Mouse (Mus musculus) E14TG2a.4 (cell line): ENCODE data around the gene Timeless.
"Not testable (repeated sequence)": the region's sequence is repeated elsewhere in the genome, so short reads cannot be mapped to it uniquely, and the experiment has no call there.

Experiments used
- H3K27me3 ChIP-seq: 2 replicates; pipeline ENCODE4 v1.6.1; 2014; ENCODE audit warnings: low read length, control low read depth; ENCODE audit not compliant: insufficient read depth
- H3K36me3 ChIP-seq: 2 replicates; pipeline ENCODE4 v1.6.1; 2014; ENCODE audit warnings: low read length, control low read depth; ENCODE audit not compliant: insufficient read depth
- H3K4me1 ChIP-seq: replicated peaks from 2 replicates; pipeline ENCODE4 v1.6.1; 2014; ENCODE audit warnings: low read depth, low read length, control low read depth
- H3K4me3 ChIP-seq: replicated peaks from 2 replicates; pipeline ENCODE4 v1.5.1; 2014; ENCODE audit warnings: mild to moderate bottlenecking, low read length
- H3K9me3 ChIP-seq: 2 replicates; pipeline ENCODE4 v1.6.1; 2014; ENCODE audit warnings: low read length, control low read depth
- CTCF ChIP-seq: conservative IDR thresholded peaks from 2 replicates; pipeline ENCODE4 v1.5.1; 2014; ENCODE audit warnings: low read length
- NANOG ChIP-seq: IDR thresholded peaks from 2 replicates; pipeline ENCODE4 v1.6.1; 2014; ENCODE audit warnings: borderline replicate concordance, low read length, mixed read lengths
- POU5F1 ChIP-seq: IDR thresholded peaks from 2 replicates; pipeline ENCODE4 v1.6.1; 2014; ENCODE audit warnings: low read length, borderline replicate concordance

Timeless gene

DNA sequence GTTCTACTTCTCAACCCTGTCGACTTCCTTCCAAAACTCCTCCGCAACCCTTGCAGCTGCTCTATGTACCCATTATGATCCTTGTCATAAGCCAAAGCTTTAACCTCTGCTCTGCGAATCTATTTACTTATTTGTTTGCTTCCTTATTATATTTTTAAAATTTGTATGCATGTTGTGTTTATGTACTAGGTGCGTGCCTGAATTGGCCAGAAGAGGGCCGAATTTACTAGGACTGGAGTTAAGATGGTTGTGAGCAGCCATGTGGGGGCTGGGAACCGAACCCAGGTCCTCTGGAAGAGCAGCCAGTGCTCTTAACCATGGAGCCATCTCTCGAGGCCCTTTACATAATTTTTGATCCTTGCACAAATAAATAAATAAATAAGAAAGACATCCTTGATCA is 39.0 kb downstream of the Timeless start:
- H3K4me3 ChIP-seq: peak overlapping the region; percentile 95
- peaks cover 13% of the 10 kb centered on the region for H3K36me3 ChIP-seq
- no peaks in the 10 kb centered on the region for H3K9me3 ChIP-seq
- TF ChIP-seq POU5F1: no peak
- TF ChIP-seq NANOG: no peak
- no peak for TF ChIP-seq CTCF
- H3K27me3 ChIP-seq: no peaks in the 10 kb centered on the region
- H3K4me1 ChIP-seq: peaks cover 50% of the 10 kb centered on the region

DNA sequence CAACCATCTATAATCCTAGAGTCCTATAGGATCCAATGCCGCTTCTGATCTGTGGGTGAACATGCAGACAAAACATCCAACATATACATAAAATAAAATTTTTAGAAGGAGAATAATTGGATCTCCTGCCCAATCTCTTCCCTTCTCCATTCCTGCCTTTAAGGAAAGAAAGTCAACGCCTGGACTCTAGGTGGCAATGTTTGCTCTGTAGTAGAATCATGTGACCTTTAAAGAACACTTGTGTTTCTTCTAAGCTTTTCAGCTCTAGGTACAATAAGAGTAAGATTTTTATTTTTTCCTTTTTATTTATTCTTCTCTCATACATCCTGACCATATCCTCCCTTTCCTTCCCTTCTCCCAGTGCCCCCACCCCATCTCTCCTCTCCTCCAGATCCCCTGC is 40.0 kb downstream of the Timeless start:
- Histone ChIP-seq H3K4me3 (peak overlapping the region; percentile 95; the same call in 1 of the 2 replicates), H3K9me3 (no peaks in the 10 kb centered on the region), H3K4me1 (peaks cover 44% of the 10 kb centered on the region), H3K27me3 (no peaks in the 10 kb centered on the region), H3K36me3 (peaks cover 20% of the 10 kb centered on the region)
- TF ChIP-seq NANOG: no peak
- TF ChIP-seq CTCF: peak; percentile 21

DNA sequence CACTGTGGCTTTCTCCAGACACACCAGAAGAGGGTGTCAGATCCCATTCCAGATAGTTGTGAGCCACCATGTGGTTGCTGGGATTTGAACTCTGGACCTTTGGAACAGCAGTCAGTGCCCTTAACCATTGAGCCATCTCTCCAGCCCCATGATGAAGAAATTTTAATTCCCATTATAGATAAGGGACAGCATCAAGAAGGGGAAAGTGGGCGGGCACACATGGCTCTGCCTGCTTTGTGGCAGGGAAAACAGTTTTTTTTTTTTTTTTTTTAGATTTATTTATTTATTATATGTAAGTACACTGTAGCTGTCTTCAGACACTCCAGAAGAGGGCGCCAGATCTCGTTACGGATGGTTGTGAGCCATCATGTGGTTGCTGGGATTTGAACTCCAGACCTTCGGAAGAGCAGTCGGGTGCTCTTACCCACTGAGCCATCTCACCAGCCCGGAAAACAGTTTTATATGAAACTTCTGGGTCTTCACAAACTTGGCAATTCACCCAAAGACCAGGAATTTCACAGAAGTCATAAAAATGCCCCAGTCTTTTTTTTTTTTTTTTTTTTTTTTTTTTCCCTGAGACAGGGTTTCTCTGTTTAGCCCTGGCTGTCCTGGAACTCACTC is 41.1 kb downstream of the Timeless start:
- Histone ChIP-seq H3K36me3 (peaks cover 30% of the 10 kb centered on the region), H3K4me1 (peaks cover 47% of the 10 kb centered on the region)
- not testable (repeated sequence) for H3K4me3 ChIP-seq, H3K9me3 ChIP-seq, H3K27me3 ChIP-seq

GRCm38 (mm10) chr10:128275374-128275773 is 43.5 kb downstream of the Timeless start:
- peaks cover 47% of the 10 kb centered on the region for H3K36me3 ChIP-seq
- H3K4me3 ChIP-seq, H3K27me3 ChIP-seq, H3K9me3 ChIP-seq: not testable (repeated sequence)
- peaks cover 25% of the 10 kb centered on the region for H3K4me1 ChIP-seq

DNA sequence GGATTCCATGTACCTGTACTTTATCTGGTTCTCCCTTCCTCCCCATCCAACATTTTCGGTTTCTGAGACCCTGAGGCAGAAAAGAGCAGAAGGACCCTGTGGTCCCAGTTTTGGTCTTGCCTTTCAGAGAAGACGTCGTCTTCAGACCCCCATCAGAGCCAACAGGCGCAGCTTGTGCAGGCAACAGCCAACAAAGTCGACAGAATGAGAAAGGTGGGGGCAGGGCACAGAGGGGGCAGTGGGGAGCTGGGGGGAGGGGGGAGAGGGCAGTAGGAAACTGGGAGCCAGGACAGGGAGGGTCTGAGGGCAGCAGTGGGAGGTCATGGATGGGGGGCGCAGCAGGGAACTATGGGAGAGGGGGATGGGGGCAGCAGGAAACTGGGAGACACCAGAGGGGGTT is 46.3 kb downstream of the Timeless start:
- no peak for TF ChIP-seq POU5F1
- TF ChIP-seq NANOG: no peak
- TF ChIP-seq CTCF: no peak
- peaks cover 38% of the 10 kb centered on the region for H3K4me1 ChIP-seq
- H3K9me3 ChIP-seq: no peaks in the 10 kb centered on the region
- no peaks in the 10 kb centered on the region for H3K27me3 ChIP-seq
- no peak overlapping the region for H3K4me3 ChIP-seq
- H3K36me3 ChIP-seq: peaks cover 72% of the 10 kb centered on the region

DNA sequence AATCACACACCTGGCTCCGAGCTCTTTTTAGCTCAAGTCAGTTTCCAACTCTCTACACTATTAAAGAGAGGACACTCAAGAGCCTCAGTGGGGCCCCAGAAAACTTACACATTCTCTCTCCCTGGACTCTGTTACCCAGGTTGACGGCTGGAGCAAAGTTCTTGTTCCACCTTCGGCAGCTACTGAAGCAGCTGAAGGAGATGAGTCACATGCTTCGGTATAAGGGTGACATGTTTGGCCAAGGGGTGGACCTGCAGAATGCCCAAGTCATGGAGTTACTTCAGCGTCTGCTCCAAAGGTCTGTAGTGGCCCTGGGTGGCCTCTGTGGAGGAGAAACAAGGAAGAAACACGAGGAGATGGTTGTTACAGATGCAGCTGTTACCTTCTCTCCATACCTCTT is 49.1 kb downstream of the Timeless start:
- no peak overlapping the region for H3K4me3 ChIP-seq
- H3K27me3 ChIP-seq: no peaks in the 10 kb centered on the region
- peaks cover 60% of the 10 kb centered on the region for H3K4me1 ChIP-seq
- H3K9me3 ChIP-seq: no peaks in the 10 kb centered on the region
- peaks cover 85% of the 10 kb centered on the region for H3K36me3 ChIP-seq
- TF ChIP-seq NANOG (no peak), CTCF (no peak), POU5F1 (no peak)

DNA sequence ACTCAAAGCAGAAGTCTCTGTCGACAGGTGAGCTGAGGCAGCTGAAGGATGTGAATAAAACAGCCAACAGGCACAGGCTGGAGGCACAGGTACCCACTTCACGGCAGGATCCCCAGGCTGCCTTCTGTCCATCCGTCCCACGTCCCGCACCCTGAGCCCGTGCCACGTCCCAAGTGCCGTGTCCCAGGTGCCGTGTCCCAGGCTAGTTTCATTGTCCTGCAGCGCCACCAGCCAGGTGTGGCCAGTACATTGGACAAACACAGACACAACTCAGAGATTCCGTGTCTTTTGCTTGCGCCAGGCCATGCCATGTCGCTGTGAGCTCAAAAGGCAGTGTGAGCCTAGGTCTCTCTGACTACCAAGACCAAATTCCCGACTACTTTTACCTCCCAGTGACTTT is 49.8 kb downstream of the Timeless start:
- H3K36me3 ChIP-seq: peaks cover 87% of the 10 kb centered on the region
- H3K27me3 ChIP-seq: no peaks in the 10 kb centered on the region
- no peak overlapping the region for H3K4me3 ChIP-seq
- TF ChIP-seq NANOG: no peak
- TF ChIP-seq CTCF: no peak
- no peak for TF ChIP-seq POU5F1
- no peaks in the 10 kb centered on the region for H3K9me3 ChIP-seq
- H3K4me1 ChIP-seq: peaks cover 67% of the 10 kb centered on the region

- Histone ChIP-seq H3K4me1 (peaks cover 63% of the 10 kb centered on the region), H3K9me3 (no peaks in the 10 kb centered on the region), H3K4me3 (peak overlapping the region; percentile 69), H3K36me3 (peaks cover 84% of the 10 kb centered on the region), H3K27me3 (no peaks in the 10 kb centered on the region)
- TF ChIP-seq POU5F1: no peak
- TF ChIP-seq NANOG: no peak
- no peak for TF ChIP-seq CTCF
These were observed 51.1 kb downstream of the Timeless start for GRCm38 (mm10) chr10:128282886-128283450.
